In the genomic region with DNA sequence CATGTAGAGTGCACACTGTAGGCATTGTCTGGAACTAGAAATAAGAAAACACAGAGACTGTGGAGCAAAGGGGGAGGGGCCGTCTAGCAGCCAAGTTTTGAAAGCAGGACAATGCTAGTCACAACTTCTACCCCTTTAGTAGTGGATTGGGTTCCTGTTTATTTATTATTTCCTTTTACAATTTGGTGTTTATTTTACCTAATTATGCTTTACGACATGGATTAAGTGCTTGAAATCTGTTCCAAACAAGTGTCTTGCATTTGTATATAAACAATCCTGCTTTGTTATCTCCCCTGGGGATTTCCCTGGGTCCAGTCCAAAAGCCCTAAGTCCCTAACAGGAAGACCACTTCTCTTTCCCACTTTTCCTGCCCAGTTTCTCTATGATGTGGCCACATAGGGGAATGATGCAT, we compare ENCODE assay signal across 19 mouse cellular contexts.
A peak's percentile ranks its signal among the peaks of the same experiment; 100 is the strongest.
DNase-seq lines count a peak whose midpoint lies in the region; ATAC-seq and TF ChIP-seq lines count a peak whose summit lies in the region.
"Had no signal": no experiment of that assay in that cellular context is flagged by ENCODE, and none has a peak within 500 bp of the region (broad histone marks: within the 10 kb centered on the region; RNA-seq: fewer than 3 reads in every experiment).

No protein-coding gene starts in this region.

- TF ChIP-seq CTCF in kidney, adult 2 months (conservative IDR thresholded peaks at IDR 0.05; ENCODE audit: insufficient read depth, insufficient read length, low read depth, low read length): no peak
- TF ChIP-seq CTCF in lung, embryonic 14.5 days (IDR thresholded peaks at IDR 0.05; ENCODE audit: low read depth): no peak
- no peak for TF ChIP-seq CTCF in lung, adult 2 months (IDR thresholded peaks at IDR 0.05; ENCODE audit: insufficient read depth, low read length)

- H3K4me2 ChIP-seq in kidney, embryonic 16.5 days (replicated peaks; ENCODE audit: low read depth, low read length): no peak overlapping the region
- no peak overlapping the region for H3K4me2 ChIP-seq in lung, embryonic 14.5 days
- H3K4me2 ChIP-seq: limb, embryonic 12.5 days; liver, embryonic 15.5 days had no signal

- ATAC-seq in kidney, embryonic 16.5 days (ENCODE audit: low FRiP score, low TSS enrichment): no peak; the same call in 1 of the 2 replicates
- peak; percentile 96 for ATAC-seq in lung, embryonic 14.5 days (ENCODE audit: insufficient read depth)
- ATAC-seq: inflammation-experienced regulatory T-cells, adult 6 months had no signal

- H3K9ac ChIP-seq in kidney, embryonic 16.5 days (replicated peaks; ENCODE audit: low read length): no peak overlapping the region
- H3K9ac ChIP-seq in lung, embryonic 14.5 days: no peak overlapping the region
- H3K9ac ChIP-seq: forebrain, postnatal 0 days; limb, embryonic 12.5 days; liver, embryonic 15.5 days had no signal

- 48% methylated on average over 2 of the region's 2 CpGs for WGBS in kidney, adult 2 months
- WGBS in kidney, embryonic 16.5 days: 57% methylated on average over 2 of the region's 2 CpGs
- 24% methylated on average over 2 of the region's 2 CpGs for WGBS in lung, embryonic 14.5 days
- 30% methylated on average over 2 of the region's 2 CpGs for WGBS in lung, adult 2 months

- no peak overlapping the region for H3K4me3 ChIP-seq in kidney, adult 2 months (ENCODE audit: insufficient read depth, low read depth, low read length)
- no peak overlapping the region for H3K4me3 ChIP-seq in kidney, embryonic 16.5 days (ENCODE audit: low read length)
- H3K4me3 ChIP-seq in lung, embryonic 14.5 days (ENCODE audit: low read depth, low read length): no peak overlapping the region
- H3K4me3 ChIP-seq in lung, adult 2 months (replicated peaks; ENCODE audit: extremely low read depth, low read depth, low read length): no peak overlapping the region
- H3K4me3 ChIP-seq: hindbrain, embryonic 10.5 days; layer of hippocampus, adult 2 months; left cerebral cortex, adult 2 months; limb, embryonic 12.5 days; liver, embryonic 15.5 days; myocyte had no signal

- no peaks in the 10 kb centered on the region for H3K9me3 ChIP-seq in kidney, embryonic 16.5 days (ENCODE audit: low read length)
- H3K9me3 ChIP-seq in lung, embryonic 14.5 days (ENCODE audit: low read depth, low read length): no peaks in the 10 kb centered on the region
- H3K9me3 ChIP-seq: hindbrain, embryonic 10.5 days; limb, embryonic 12.5 days; liver, embryonic 15.5 days had no signal

- peak; percentile 17 for DNase-seq in kidney, adult 2 months
- DNase-seq in lung, embryonic 14.5 days: peak; percentile 95
- DNase-seq in lung, adult 2 months: no peak
- peak; percentile 4 for DNase-seq in embryo, embryonic 9.5 days (ENCODE audit: extremely low spot score)
- DNase-seq in lung, postnatal 10 days: peak; percentile 76
- no peak for DNase-seq in urinary bladder, postnatal 10 days (ENCODE audit: low spot score)
- DNase-seq in neural tube, embryonic 10.5 days (ENCODE audit: extremely low spot score, low spot score): no peak
- DNase-seq: adrenal gland, postnatal 36 days; cerebellum, adult 9-10 months; forebrain, postnatal 0 days; right cerebral cortex, postnatal 4 days had no signal

- H3K4me1 ChIP-seq in kidney, adult 2 months (ENCODE audit: control insufficient read depth, insufficient read depth, low read length): no peaks in the 10 kb centered on the region
- H3K4me1 ChIP-seq in kidney, embryonic 16.5 days (ENCODE audit: insufficient read depth, low read length): no peaks in the 10 kb centered on the region
- peaks cover 6% of the 10 kb centered on the region for H3K4me1 ChIP-seq in lung, embryonic 14.5 days (ENCODE audit: insufficient read depth)
- no peaks in the 10 kb centered on the region; the same call in 1 of the 2 replicates for H3K4me1 ChIP-seq in lung, adult 2 months (ENCODE audit: control insufficient read depth, insufficient read depth, low read length)
- H3K4me1 ChIP-seq: hindbrain, embryonic 10.5 days; liver, embryonic 15.5 days had no signal

- H3K36me3 ChIP-seq in kidney, adult 2 months (ENCODE audit: control insufficient read depth, insufficient read depth, low read length): no peaks in the 10 kb centered on the region
- H3K36me3 ChIP-seq in kidney, embryonic 16.5 days (ENCODE audit: insufficient read depth, low read length): no peaks in the 10 kb centered on the region
- H3K36me3 ChIP-seq in lung, embryonic 14.5 days (ENCODE audit: insufficient read depth): no peaks in the 10 kb centered on the region
- H3K36me3 ChIP-seq: hindbrain, embryonic 10.5 days; limb, embryonic 12.5 days; liver, embryonic 15.5 days had no signal

- H3K27ac ChIP-seq in kidney, adult 2 months (ENCODE audit: insufficient read depth, low read depth, low read length): no peak overlapping the region
- H3K27ac ChIP-seq in kidney, embryonic 16.5 days (ENCODE audit: low read length): no peak overlapping the region
- no peak overlapping the region; the same call in 1 of the 2 replicates for H3K27ac ChIP-seq in lung, embryonic 14.5 days (ENCODE audit: low read depth)
- H3K27ac ChIP-seq: hindbrain, embryonic 10.5 days; layer of hippocampus, adult 2 months; left cerebral cortex, adult 2 months; limb, embryonic 12.5 days; liver, embryonic 15.5 days had no signal

- no peaks in the 10 kb centered on the region for H3K27me3 ChIP-seq in kidney, adult 2 months (replicated peaks; ENCODE audit: control insufficient read depth, insufficient read depth, low read length)
- no peaks in the 10 kb centered on the region for H3K27me3 ChIP-seq in kidney, embryonic 16.5 days (ENCODE audit: insufficient read depth, low read length)
- H3K27me3 ChIP-seq in lung, embryonic 14.5 days (ENCODE audit: insufficient read depth, low read length): no peaks in the 10 kb centered on the region
- H3K27me3 ChIP-seq: liver, embryonic 15.5 days had no signal

- TF ChIP-seq POLR2A in kidney, adult 2 months (IDR thresholded peaks at IDR 0.05; ENCODE audit: low read depth, low read length): no peak
- no peak for TF ChIP-seq POLR2A in lung, adult 2 months (IDR thresholded peaks at IDR 0.05; ENCODE audit: borderline replicate concordance, extremely low read depth, low read depth, low read length)

Comparison
In these comparisons a context has a peak if more than half of its experiments do, and no peak if none do; other contexts are left out.
1. DNase-seq: peak in kidney, adult 2 months (single experiment), lung, embryonic 14.5 days (single experiment), embryo, embryonic 9.5 days (single experiment) and lung, postnatal 10 days (single experiment); none in lung, adult 2 months (single experiment), urinary bladder, postnatal 10 days (single experiment) and neural tube, embryonic 10.5 days (single experiment).